Mouse (Mus musculus): Measurements from ENCODE around the gene Marcksl1. TPM values are rescaled to one million over a fixed set of nuclear protein-coding genes. Genes with fewer than 3 reads are reported as not detected.

Gene Marcksl1
- polyA plus RNA-seq, 1 experiment from 2014 or later, result 1,591 TPM

DNA sequence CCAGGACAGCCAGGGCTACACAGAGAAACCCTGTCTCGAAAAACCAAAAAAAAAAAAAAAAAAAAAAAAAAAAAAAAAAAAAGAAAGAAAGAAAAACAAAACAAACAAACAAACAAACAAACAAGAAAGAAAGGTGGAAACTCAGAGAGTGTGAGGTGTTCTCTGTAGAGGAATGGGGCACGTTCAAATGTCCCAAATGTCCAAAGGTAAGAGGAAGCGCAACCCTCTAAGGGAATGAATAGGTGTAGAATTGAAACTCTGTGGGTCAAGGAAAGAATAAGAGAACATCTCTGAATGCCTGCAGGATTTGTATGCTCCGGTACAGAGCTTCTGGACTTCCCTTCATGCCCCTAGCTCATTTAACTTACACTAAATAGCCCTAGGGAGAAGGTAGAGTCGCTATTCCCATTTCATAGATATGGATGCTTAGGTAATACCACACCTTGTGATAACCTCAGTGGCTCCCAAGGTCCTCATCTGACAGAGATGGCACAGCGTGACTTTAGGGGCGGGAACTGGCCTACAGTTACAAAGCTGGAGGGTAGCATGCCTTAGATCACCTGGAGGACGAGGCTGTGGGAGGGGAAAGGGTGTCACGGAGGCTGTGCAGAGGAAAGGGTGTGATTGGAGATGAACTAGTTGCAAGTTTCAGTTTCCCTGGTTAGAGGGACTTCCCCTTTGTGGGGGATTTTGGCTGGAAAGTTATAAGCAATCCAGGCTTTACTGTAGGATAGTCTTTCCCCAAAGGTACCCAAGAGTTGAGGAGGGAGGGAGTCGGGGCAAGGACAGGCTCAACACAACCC, 5.7 kb upstream of the Marcksl1 start:
- ATAC-seq (ENCODE audit: insufficient number of reproducible peaks, low FRiP score, low TSS enrichment, low read depth) (no peak), DNase-seq (ENCODE audit: low spot score) (no peak)
- no peaks in the 10 kb centered on the region for H3K36me3 ChIP-seq (ENCODE audit: control insufficient read depth, insufficient read depth, low read length)
- no peaks in the 10 kb centered on the region for H3K9me3 ChIP-seq (ENCODE audit: control insufficient read depth, low read length)
- H3K4me2 ChIP-seq (ENCODE audit: low read depth, severe bottlenecking), result no peak overlapping the region
- WGBS, result 60% methylated on average over 9 of the region's 10 CpGs
- H3K27me3 ChIP-seq (ENCODE audit: control insufficient read depth, insufficient read depth, low read length), result no peaks in the 10 kb centered on the region
- no peak overlapping the region for H3K27ac ChIP-seq (replicated peaks; ENCODE audit: low read depth, low read length)
- H3K4me3 ChIP-seq (ENCODE audit: low read depth, low read length), result no peak overlapping the region
- no peak overlapping the region for H3K9ac ChIP-seq (ENCODE audit: low read length)
- H3K4me1 ChIP-seq (ENCODE audit: control insufficient read depth, insufficient read depth, low read length), result peaks cover 10% of the 10 kb centered on the region; the same call in 1 of the 2 replicates

DNA sequence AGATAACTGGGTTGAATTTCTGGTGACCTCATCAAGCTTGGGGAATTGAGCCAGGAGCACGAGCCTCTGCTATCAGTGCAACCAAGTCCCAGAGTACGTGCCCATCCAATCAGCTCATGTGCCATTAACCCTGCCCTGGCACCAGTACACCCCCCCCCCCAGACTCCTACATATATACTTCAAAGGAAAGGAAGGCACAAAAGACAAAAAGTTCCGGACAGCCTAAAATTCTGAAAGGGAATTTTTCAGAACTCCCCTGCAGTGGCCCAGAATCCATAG, 5.2 kb upstream of the Marcksl1 start:
- no peaks in the 10 kb centered on the region for H3K9me3 ChIP-seq (ENCODE audit: control insufficient read depth, low read length)
- 65% methylated on average over 3 of the region's 3 CpGs for WGBS

DNA sequence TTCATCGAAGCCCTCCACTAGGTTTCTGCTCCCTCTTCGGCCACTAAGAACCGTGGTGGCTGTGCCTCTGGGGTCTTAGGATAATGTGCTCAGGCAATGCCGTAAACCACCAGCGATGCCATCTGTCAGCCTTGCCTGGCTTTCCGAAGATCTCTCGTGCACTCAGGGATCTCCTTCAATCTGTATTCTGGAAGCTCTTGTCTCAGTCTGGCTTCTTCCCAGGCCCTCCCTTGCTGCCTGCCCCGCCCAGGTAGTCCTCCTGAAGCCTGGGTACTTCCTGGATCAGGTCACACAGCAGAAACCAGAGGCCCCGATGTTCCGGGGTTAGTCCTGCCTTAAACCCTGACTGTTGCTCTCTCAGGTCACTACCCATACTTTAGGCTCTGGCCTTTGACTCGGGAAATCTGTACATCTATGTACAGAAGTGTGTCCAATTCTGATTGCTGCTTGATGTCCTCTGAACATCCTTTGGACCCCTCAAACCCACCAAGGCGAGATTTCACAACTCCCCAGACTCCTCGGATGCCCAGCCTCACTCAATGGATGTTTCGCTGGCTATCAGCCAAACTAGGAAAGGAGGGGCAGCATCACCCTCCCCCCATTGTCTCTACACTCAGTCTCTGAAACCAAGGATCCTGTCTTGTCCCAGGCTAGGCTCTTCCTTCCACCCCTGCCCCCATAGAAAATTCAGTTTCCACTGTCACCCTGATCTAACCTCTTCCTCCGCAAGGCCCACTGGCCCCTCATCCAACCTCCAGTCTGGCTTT, 4.4 kb upstream of the Marcksl1 start:
- ATAC-seq (ENCODE audit: insufficient number of reproducible peaks, low FRiP score, low TSS enrichment, low read depth) (no peak), DNase-seq (ENCODE audit: low spot score) (no peak)
- Histone ChIP-seq H3K4me3 (ENCODE audit: low read depth, low read length) (no peak overlapping the region), H3K9ac (ENCODE audit: low read length) (no peak overlapping the region), H3K9me3 (ENCODE audit: control insufficient read depth, low read length) (no peaks in the 10 kb centered on the region), H3K27me3 (ENCODE audit: control insufficient read depth, insufficient read depth, low read length) (no peaks in the 10 kb centered on the region), H3K4me2 (ENCODE audit: low read depth, severe bottlenecking) (no peak overlapping the region), H3K4me1 (ENCODE audit: control insufficient read depth, insufficient read depth, low read length) (peaks cover 10% of the 10 kb centered on the region; the same call in 1 of the 2 replicates), H3K36me3 (ENCODE audit: control insufficient read depth, insufficient read depth, low read length) (no peaks in the 10 kb centered on the region), H3K27ac (replicated peaks; ENCODE audit: low read depth, low read length) (no peak overlapping the region)
- 64% methylated on average over 15 of the region's 15 CpGs for WGBS

More for the DNA sequence above, 5.2 kb upstream of the Marcksl1 start:
- Histone ChIP-seq H3K36me3 (ENCODE audit: control insufficient read depth, insufficient read depth, low read length) (no peaks in the 10 kb centered on the region), H3K4me1 (ENCODE audit: control insufficient read depth, insufficient read depth, low read length) (peaks cover 10% of the 10 kb centered on the region; the same call in 1 of the 2 replicates), H3K4me2 (ENCODE audit: low read depth, severe bottlenecking) (no peak overlapping the region), H3K27me3 (ENCODE audit: control insufficient read depth, insufficient read depth, low read length) (no peaks in the 10 kb centered on the region), H3K4me3 (ENCODE audit: low read depth, low read length) (no peak overlapping the region), H3K27ac (replicated peaks; ENCODE audit: low read depth, low read length) (no peak overlapping the region), H3K9ac (ENCODE audit: low read length) (no peak overlapping the region)
- ATAC-seq (ENCODE audit: insufficient number of reproducible peaks, low FRiP score, low TSS enrichment, low read depth) (no peak), DNase-seq (ENCODE audit: low spot score) (no peak)

DNA sequence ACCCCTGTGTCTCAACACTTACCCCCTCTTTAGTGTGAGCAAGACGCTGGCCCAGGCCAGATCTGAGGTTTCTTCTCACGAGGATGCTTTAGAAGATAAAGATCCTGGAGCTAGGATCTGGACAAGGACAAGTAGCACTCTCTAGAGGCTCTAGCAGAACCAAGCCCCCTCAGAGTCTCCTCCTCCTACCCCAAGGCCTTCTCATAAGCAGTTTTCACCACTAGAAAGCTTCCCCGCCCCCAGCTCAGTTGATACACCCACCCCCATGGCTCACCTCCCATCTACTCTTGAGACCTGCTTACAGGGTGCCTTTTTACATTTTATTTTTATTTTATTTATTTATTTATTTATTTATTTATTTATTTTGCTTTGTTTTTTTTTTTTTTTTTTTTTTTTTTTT, 3.7 kb upstream of the Marcksl1 start:
- 70% methylated on average over 3 of the region's 3 CpGs for WGBS

DNA sequence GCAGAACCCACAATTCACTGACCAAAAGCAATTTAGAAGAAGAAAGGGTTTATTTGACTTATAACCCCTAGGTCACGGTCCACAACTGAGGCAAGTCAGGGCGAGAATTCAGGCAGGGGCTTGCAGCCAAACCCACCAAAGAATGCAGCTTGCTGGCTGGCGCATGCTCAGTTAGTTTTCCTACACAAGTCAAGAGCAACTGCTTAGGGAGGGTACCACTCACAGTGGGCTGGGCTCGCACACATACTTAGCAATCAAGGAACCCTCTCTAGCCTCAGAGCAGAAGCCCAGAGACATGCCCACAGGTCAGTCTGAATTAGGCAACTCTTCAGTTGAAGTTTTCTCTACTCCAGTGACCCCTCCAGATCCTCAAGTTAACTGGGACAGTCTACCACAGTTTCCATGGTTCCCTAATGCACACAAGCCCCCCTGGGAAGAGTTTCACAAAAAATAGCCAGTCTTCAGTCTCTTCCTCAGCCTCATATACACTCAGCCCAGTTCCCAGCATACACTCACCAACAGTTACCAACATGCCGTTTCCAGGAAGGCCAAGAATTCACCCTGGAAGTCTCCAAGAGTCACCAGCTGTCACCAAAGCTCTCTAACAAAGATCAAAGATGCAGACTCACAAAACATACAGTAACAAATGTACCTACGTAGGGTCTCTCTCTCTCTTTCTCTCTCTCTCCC, 2.5 kb upstream of the Marcksl1 start:
- H3K9me3 ChIP-seq (ENCODE audit: control insufficient read depth, low read length), result no peaks in the 10 kb centered on the region
- 62% methylated on average over 6 of the region's 6 CpGs for WGBS
- no peak overlapping the region for H3K4me3 ChIP-seq (ENCODE audit: low read depth, low read length)
- H3K27ac ChIP-seq (replicated peaks; ENCODE audit: low read depth, low read length), result peak overlapping the region; percentile 30
- no peaks in the 10 kb centered on the region for H3K27me3 ChIP-seq (ENCODE audit: control insufficient read depth, insufficient read depth, low read length)
- ATAC-seq (ENCODE audit: insufficient number of reproducible peaks, low FRiP score, low TSS enrichment, low read depth), result no peak
- H3K9ac ChIP-seq (ENCODE audit: low read length), result peak overlapping the region; percentile 17; the same call in 1 of the 2 replicates
- H3K4me1 ChIP-seq (ENCODE audit: control insufficient read depth, insufficient read depth, low read length), result peaks cover 10% of the 10 kb centered on the region; the same call in 1 of the 2 replicates
- no peak overlapping the region for H3K4me2 ChIP-seq (ENCODE audit: low read depth, severe bottlenecking)
- no peaks in the 10 kb centered on the region for H3K36me3 ChIP-seq (ENCODE audit: control insufficient read depth, insufficient read depth, low read length)
- no peak for DNase-seq (ENCODE audit: low spot score)

More for the DNA sequence above, 3.7 kb upstream of the Marcksl1 start:
- Histone ChIP-seq H3K4me2 (ENCODE audit: low read depth, severe bottlenecking) (no peak overlapping the region), H3K27me3 (ENCODE audit: control insufficient read depth, insufficient read depth, low read length) (no peaks in the 10 kb centered on the region), H3K9me3 (ENCODE audit: control insufficient read depth, low read length) (no peaks in the 10 kb centered on the region), H3K9ac (ENCODE audit: low read length) (no peak overlapping the region), H3K36me3 (ENCODE audit: control insufficient read depth, insufficient read depth, low read length) (no peaks in the 10 kb centered on the region), H3K4me1 (ENCODE audit: control insufficient read depth, insufficient read depth, low read length) (peaks cover 10% of the 10 kb centered on the region; the same call in 1 of the 2 replicates), H3K27ac (replicated peaks; ENCODE audit: low read depth, low read length) (no peak overlapping the region), H3K4me3 (ENCODE audit: low read depth, low read length) (no peak overlapping the region)
- ATAC-seq (ENCODE audit: insufficient number of reproducible peaks, low FRiP score, low TSS enrichment, low read depth) (no peak), DNase-seq (ENCODE audit: low spot score) (no peak)

DNA sequence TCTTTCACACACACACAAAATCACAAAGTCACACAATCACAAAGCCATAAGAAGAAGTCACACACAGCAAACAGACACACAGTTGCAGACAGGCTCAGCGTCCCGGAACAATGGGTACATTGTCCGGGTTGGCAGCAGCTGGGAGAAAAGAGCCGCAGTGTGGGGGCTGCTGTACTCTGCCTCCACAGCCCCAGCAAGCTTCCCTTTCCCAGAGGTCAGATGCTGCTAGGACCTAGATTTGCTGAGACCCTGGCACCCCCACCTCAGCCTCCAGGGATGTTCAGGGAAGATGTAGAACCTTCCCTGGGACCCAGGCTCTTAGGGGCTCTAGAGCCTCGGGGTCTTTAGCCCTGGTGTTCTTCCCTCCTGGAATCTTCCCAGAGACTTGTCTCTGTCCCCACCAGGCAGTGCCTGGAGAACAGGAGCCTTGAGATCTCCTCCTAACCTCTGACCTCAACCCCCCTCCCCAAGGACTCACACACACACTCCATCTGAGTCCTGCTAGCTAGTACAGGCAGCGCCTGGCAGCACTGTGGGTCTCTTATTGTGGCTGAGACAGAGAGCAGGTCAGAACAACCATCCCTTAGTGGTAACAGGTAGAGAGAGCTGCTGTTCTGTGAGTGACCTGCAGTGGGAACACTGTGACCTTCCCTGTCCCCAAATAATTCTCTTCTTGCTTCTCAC, 1.8 kb upstream of the Marcksl1 start:
- Histone ChIP-seq H3K9ac (ENCODE audit: low read length) (peak overlapping the region; percentile 17; the same call in 1 of the 2 replicates), H3K4me1 (ENCODE audit: control insufficient read depth, insufficient read depth, low read length) (peaks cover 10% of the 10 kb centered on the region; the same call in 1 of the 2 replicates), H3K9me3 (ENCODE audit: control insufficient read depth, low read length) (no peaks in the 10 kb centered on the region), H3K36me3 (ENCODE audit: control insufficient read depth, insufficient read depth, low read length) (no peaks in the 10 kb centered on the region), H3K4me2 (ENCODE audit: low read depth, severe bottlenecking) (peak overlapping the region; percentile 5; the same call in 1 of the 2 replicates), H3K27ac (replicated peaks; ENCODE audit: low read depth, low read length) (peak overlapping the region; percentile 30; the same call in 1 of the 2 replicates), H3K4me3 (ENCODE audit: low read depth, low read length) (no peak overlapping the region), H3K27me3 (ENCODE audit: control insufficient read depth, insufficient read depth, low read length) (no peaks in the 10 kb centered on the region)
- 56% methylated on average over 6 of the region's 6 CpGs for WGBS
- DNase-seq (ENCODE audit: low spot score), result no peak
- ATAC-seq (ENCODE audit: insufficient number of reproducible peaks, low FRiP score, low TSS enrichment, low read depth), result no peak

DNA sequence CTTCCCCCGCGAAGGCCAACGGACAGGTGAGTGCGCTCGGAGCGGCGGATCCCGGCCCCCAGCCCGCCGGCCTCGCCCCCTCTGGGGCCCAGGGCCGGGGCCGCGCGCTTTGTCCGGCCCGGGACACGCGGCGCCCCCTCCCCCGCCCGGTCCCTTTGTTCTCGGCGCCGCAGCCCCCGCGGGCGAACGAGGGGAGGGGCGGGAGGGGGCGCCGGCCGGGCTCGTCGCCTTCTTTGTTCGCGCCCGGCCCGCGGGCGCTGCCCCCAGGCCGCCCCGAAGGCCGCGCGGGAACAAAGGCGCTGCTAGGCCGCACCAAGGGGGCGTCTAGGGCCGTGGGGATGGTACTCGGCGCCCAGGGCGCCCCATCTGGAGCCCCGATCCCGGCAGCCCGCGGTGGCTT, 510 bp downstream of the Marcksl1 start:
- H3K4me1 ChIP-seq (ENCODE audit: control insufficient read depth, insufficient read depth, low read length), result peaks cover 10% of the 10 kb centered on the region; the same call in 1 of the 2 replicates
- peak overlapping the region; percentile 100 for H3K9ac ChIP-seq (ENCODE audit: low read length)
- ATAC-seq (ENCODE audit: insufficient number of reproducible peaks, low FRiP score, low TSS enrichment, low read depth) (peak; percentile 14), DNase-seq (ENCODE audit: low spot score) (peak; percentile 49)
- H3K4me3 ChIP-seq (ENCODE audit: low read depth, low read length), result peak overlapping the region; percentile 97
- under 1% methylated on average over 46 of the region's 57 CpGs for WGBS
- H3K9me3 ChIP-seq (ENCODE audit: control insufficient read depth, low read length), result no peaks in the 10 kb centered on the region
- peaks cover 10% of the 10 kb centered on the region; the same call in 1 of the 2 replicates for H3K36me3 ChIP-seq (ENCODE audit: control insufficient read depth, insufficient read depth, low read length)
- peak overlapping the region; percentile 49 for H3K4me2 ChIP-seq (ENCODE audit: low read depth, severe bottlenecking)
- H3K27me3 ChIP-seq (ENCODE audit: control insufficient read depth, insufficient read depth, low read length), result no peaks in the 10 kb centered on the region
- peak overlapping the region; percentile 97 for H3K27ac ChIP-seq (replicated peaks; ENCODE audit: low read depth, low read length)

All from limb, embryonic 11.5 days (tissue).